Mouse (Mus musculus): Measurements from ENCODE around the gene Sema6c. TPM values are rescaled to one million over a fixed set of nuclear protein-coding genes. Genes with fewer than 3 reads are reported as not detected.

Gene Sema6c
- total RNA-seq, 2 experiments from 2014 or later: 24.4 to 27.0 TPM

GRCm38 (mm10) chr3:95141952-95142616 lies 18.2 kb upstream of the Sema6c start, which contains the start of gene Tnfaip8l2:
Gene Tnfaip8l2, minus strand, starts transcription at chr3:95142360.
- DNase-seq (ENCODE audit: low spot score in 2 of 2): no peak

GRCm38 (mm10) chr3:95142617-95143011 lies 17.6 kb upstream of the Sema6c start:
- peak; percentile 86 to 88 for DNase-seq (ENCODE audit: low spot score in 2 of 2)

GRCm38 (mm10) chr3:95147924-95148323 lies 12.3 kb upstream of the Sema6c start:
- no peak for DNase-seq (ENCODE audit: low spot score in 2 of 2)

- DNase-seq (ENCODE audit: low spot score in 2 of 2): peak in 1 of 2 experiments; percentile 41
These were observed 6.4 kb upstream of the Sema6c start for GRCm38 (mm10) chr3:95153874-95154273.

GRCm38 (mm10) chr3:95159511-95159986 lies 708 bp upstream of the Sema6c start:
- no peak for DNase-seq (ENCODE audit: low spot score in 2 of 2)

- no peak for DNase-seq (ENCODE audit: low spot score in 2 of 2)
These were observed 839 bp downstream of the Sema6c start for GRCm38 (mm10) chr3:95161041-95161551.

GRCm38 (mm10) chr3:95161618-95162344 lies 1.5 kb downstream of the Sema6c start:
- DNase-seq (ENCODE audit: low spot score in 2 of 2): no peak

GRCm38 (mm10) chr3:95162345-95162628 lies 2.0 kb downstream of the Sema6c start:
- DNase-seq (ENCODE audit: low spot score in 2 of 2): no peak

- DNase-seq (ENCODE audit: low spot score in 2 of 2): no peak
These were observed 3.4 kb downstream of the Sema6c start for GRCm38 (mm10) chr3:95163419-95164255.

GRCm38 (mm10) chr3:95164256-95164550 lies 3.9 kb downstream of the Sema6c start:
- DNase-seq (ENCODE audit: low spot score in 2 of 2): no peak

GRCm38 (mm10) chr3:95164840-95165239 lies 4.6 kb downstream of the Sema6c start:
- DNase-seq (ENCODE audit: low spot score in 2 of 2): no peak

- no peak for DNase-seq (ENCODE audit: low spot score in 2 of 2)
These were observed 9.7 kb downstream of the Sema6c start for GRCm38 (mm10) chr3:95169996-95170395.

GRCm38 (mm10) chr3:95171105-95171504 lies 10.8 kb downstream of the Sema6c start:
- DNase-seq (ENCODE audit: low spot score in 2 of 2): no peak

GRCm38 (mm10) chr3:95172526-95173255 lies 12.4 kb downstream of the Sema6c start:
- no peak for DNase-seq (ENCODE audit: low spot score in 2 of 2)

GRCm38 (mm10) chr3:95173256-95173949 lies 13.1 kb downstream of the Sema6c start:
- no peak for DNase-seq (ENCODE audit: low spot score in 2 of 2)

GRCm38 (mm10) chr3:95174011-95174592 lies 13.8 kb downstream of the Sema6c start:
- peak; percentile 79 to 83 for DNase-seq (ENCODE audit: low spot score in 2 of 2)

- DNase-seq (ENCODE audit: low spot score in 2 of 2): no peak
These were observed 16.2 kb downstream of the Sema6c start for GRCm38 (mm10) chr3:95176500-95176899.

GRCm38 (mm10) chr3:95177583-95177982 lies 17.3 kb downstream of the Sema6c start:
- no peak for DNase-seq (ENCODE audit: low spot score in 2 of 2)

GRCm38 (mm10) chr3:95178948-95179347 lies 18.7 kb downstream of the Sema6c start:
- DNase-seq (ENCODE audit: low spot score in 2 of 2): no peak

GRCm38 (mm10) chr3:95179890-95180289 lies 19.6 kb downstream of the Sema6c start:
- DNase-seq (ENCODE audit: low spot score in 2 of 2): no peak
